Mouse (Mus musculus): ENCODE measurements at regions not wholly inside any gene's neighbourhood (a gene's known extent, or its start where the extent isn't known, plus 50 kb on each side); places are given as distances from the start of the nearest gene placed in this dataset.

- no peak for TF ChIP-seq EP300 (IDR thresholded peaks at IDR 0.05; ENCODE audit: low read length)
- no peak for TF ChIP-seq CTCF (conservative IDR thresholded peaks at IDR 0.05 in 1 of 2, IDR thresholded peaks at IDR 0.05 in 1 of 2; ENCODE audit: low read depth in 2 of 2, low read length in 2 of 2)
- no peak for TF ChIP-seq USF1 (IDR thresholded peaks at IDR 0.05; ENCODE audit: low read depth, low read length)
- no peak for TF ChIP-seq MXI1 (IDR thresholded peaks at IDR 0.05; ENCODE audit: low read depth, low read length)
These were observed 179.8 kb downstream of the Ajap1 start for GRCm38 (mm10) chr4:153302855-153303254.
